Mouse (Mus musculus) forebrain, embryonic 11.5 days (tissue): Measurements from ENCODE around the gene Rgs6. TPM values are rescaled to one million over a fixed set of nuclear protein-coding genes. Genes with fewer than 3 reads are reported as not detected.
A peak's percentile ranks its signal among the peaks of the same experiment; 100 is the strongest.

Source experiments
- ATAC-seq: fragments of 200-750 bp; cut with Nextera tagmentation; replicated peaks from 2 replicates; pipeline ENCODE4 v1.8.0; 2017; ENCODE audit warnings: moderate TSS enrichment; ENCODE audit not compliant: low FRiP score
- DNase-seq: peaks from one replicate; pipeline ENCODE4 v3.0.0-alpha.2; 2017; ENCODE audit warnings: low spot score
- H3K27ac ChIP-seq: fragments of 300-500 bp; sonication (generic); 2 replicates; pipeline ENCODE4 v1.5.1; 2014; ENCODE audit warnings: low read depth, low read length
- H3K27me3 ChIP-seq: fragments of 300-500 bp; sonication (generic); 2 replicates; pipeline ENCODE4 v1.6.1; 2014; ENCODE audit warnings: mild to moderate bottlenecking, low read length, mixed read lengths; ENCODE audit not compliant: control insufficient read depth, insufficient read depth
- H3K36me3 ChIP-seq: fragments of 300-500 bp; sonication (generic); 2 replicates; pipeline ENCODE4 v1.6.1; 2014; ENCODE audit warnings: mild to moderate bottlenecking, low read length, moderate library complexity, mixed read lengths; ENCODE audit not compliant: control insufficient read depth, insufficient read depth
- H3K4me1 ChIP-seq: fragments of 300-500 bp; sonication (generic); replicated peaks from 2 replicates; pipeline ENCODE4 v1.6.1; 2014; ENCODE audit warnings: low read length, mixed read lengths; ENCODE audit not compliant: control insufficient read depth, insufficient read depth
- H3K4me2 ChIP-seq: fragments of 300-500 bp; sonication (generic); 2 replicates; pipeline ENCODE4 v1.6.1; 2014; ENCODE audit warnings: low read depth, mild to moderate bottlenecking, low read length, moderate library complexity, mixed read lengths; ENCODE audit not compliant: severe bottlenecking
- H3K4me3 ChIP-seq: fragments of 300-500 bp; sonication (generic); 2 replicates; pipeline ENCODE4 v1.5.1; 2014; ENCODE audit warnings: low read depth, low read length
- H3K9ac ChIP-seq: fragments of 300-500 bp; sonication (generic); 2 replicates; pipeline ENCODE4 v1.6.1; 2014; ENCODE audit warnings: low read length
- H3K9me3 ChIP-seq: fragments of 300-500 bp; sonication (generic); 2 replicates; pipeline ENCODE4 v1.6.1; 2016; ENCODE audit warnings: low read length, mixed read lengths; ENCODE audit not compliant: control insufficient read depth
- WGBS: fragments of 180-500 bp; shearing (Covaris S2); extraction: QIAGEN DNeasy Blood & Tissue Kit; methylation state at CpG from one replicate; pipeline ENCODE4 v1.1.7; 2014; 5-methylcytosine and 5-hydroxymethylcytosine counted together
- polyA plus RNA-seq: library from polyadenylated mRNA; unstranded; fragments of >200 nt; fragmentation: Nextera tagmentation; extraction: Ambion mirVana; gene quantifications from 2 replicates; pipeline ENCODE4 v1.2.1, GENCODE M21; 2014

Gene Rgs6
- polyA plus RNA-seq, 1 experiment from 2014 or later = 0.72 TPM

GRCm38 (mm10) chr12:83047710-83048109, 459.6 kb downstream of the Rgs6 start:
- Histone ChIP-seq H3K9ac (no peak overlapping the region), H3K9me3 (no peaks in the 10 kb centered on the region), H3K36me3 (no peaks in the 10 kb centered on the region), H3K27ac (no peak overlapping the region), H3K4me3 (no peak overlapping the region), H3K4me2 (no peak overlapping the region), H3K4me1 (peaks cover 12% of the 10 kb centered on the region), H3K27me3 (no peaks in the 10 kb centered on the region)
- 42% methylated on average over 7 of the region's 7 CpGs for WGBS
- DNase-seq (no peak), ATAC-seq (no peak)

GRCm38 (mm10) chr12:83050514-83050913, 462.4 kb downstream of the Rgs6 start:
- Histone ChIP-seq H3K36me3 (no peaks in the 10 kb centered on the region), H3K9ac (no peak overlapping the region), H3K9me3 (no peaks in the 10 kb centered on the region; the same call in 1 of the 2 replicates), H3K4me3 (no peak overlapping the region), H3K4me2 (no peak overlapping the region), H3K4me1 (no peaks in the 10 kb centered on the region; the same call in 1 of the 2 replicates), H3K27me3 (no peaks in the 10 kb centered on the region), H3K27ac (no peak overlapping the region)
- no peak for ATAC-seq
- DNase-seq = no peak
- WGBS = 86% methylated on average over 8 of the region's 8 CpGs

- no peaks in the 10 kb centered on the region; the same call in 1 of the 2 replicates for H3K9me3 ChIP-seq
- H3K4me1 ChIP-seq = no peaks in the 10 kb centered on the region; the same call in 1 of the 2 replicates
- no peak overlapping the region for H3K4me2 ChIP-seq
- no peak overlapping the region for H3K9ac ChIP-seq
- no peak overlapping the region for H3K27ac ChIP-seq
- no peak overlapping the region for H3K4me3 ChIP-seq
- H3K36me3 ChIP-seq = no peaks in the 10 kb centered on the region
- DNase-seq = no peak
- H3K27me3 ChIP-seq = no peaks in the 10 kb centered on the region
- ATAC-seq = no peak
- WGBS = 85% methylated on average over 4 of the region's 4 CpGs
Observed at GRCm38 (mm10) chr12:83052391-83052790, 464.3 kb downstream of the Rgs6 start.

- 88% methylated on average over 5 of the region's 5 CpGs for WGBS
- DNase-seq = no peak
- no peak overlapping the region for H3K27ac ChIP-seq
- H3K4me2 ChIP-seq = no peak overlapping the region
- H3K9ac ChIP-seq = no peak overlapping the region
- no peaks in the 10 kb centered on the region for H3K27me3 ChIP-seq
- H3K9me3 ChIP-seq = no peaks in the 10 kb centered on the region; the same call in 1 of the 2 replicates
- no peak for ATAC-seq
- H3K4me3 ChIP-seq = no peak overlapping the region
- no peaks in the 10 kb centered on the region for H3K36me3 ChIP-seq
- H3K4me1 ChIP-seq = no peaks in the 10 kb centered on the region
Observed at GRCm38 (mm10) chr12:83055690-83056089, 467.6 kb downstream of the Rgs6 start.

GRCm38 (mm10) chr12:83066426-83066825, 478.3 kb downstream of the Rgs6 start:
- H3K9me3 ChIP-seq = no peaks in the 10 kb centered on the region
- WGBS = 85% methylated on average over 6 of the region's 6 CpGs
- no peaks in the 10 kb centered on the region for H3K27me3 ChIP-seq
- no peak overlapping the region for H3K9ac ChIP-seq
- no peak overlapping the region for H3K27ac ChIP-seq
- no peak overlapping the region for H3K4me2 ChIP-seq
- ATAC-seq (no peak), DNase-seq (no peak)
- H3K4me1 ChIP-seq = 0 out of 2 replicates have a peak, but pooled peaks cover 1% of the 10 kb centered on the region
- H3K4me3 ChIP-seq = no peak overlapping the region
- H3K36me3 ChIP-seq = no peaks in the 10 kb centered on the region

- Histone ChIP-seq H3K9ac (no peak overlapping the region), H3K4me3 (no peak overlapping the region), H3K36me3 (no peaks in the 10 kb centered on the region), H3K27ac (no peak overlapping the region), H3K4me1 (peaks cover 5% of the 10 kb centered on the region), H3K9me3 (no peaks in the 10 kb centered on the region), H3K27me3 (no peaks in the 10 kb centered on the region), H3K4me2 (no peak overlapping the region)
- ATAC-seq = no peak
- no peak for DNase-seq
- 82% methylated on average over 5 of the region's 5 CpGs for WGBS
Observed at GRCm38 (mm10) chr12:83070848-83071247, 482.8 kb downstream of the Rgs6 start.

- H3K4me1 ChIP-seq = peaks cover 3% of the 10 kb centered on the region
- H3K9me3 ChIP-seq = no peaks in the 10 kb centered on the region
- WGBS = 52% methylated on average over 3 of the region's 3 CpGs
Observed at GRCm38 (mm10) chr12:83072181-83072887, 484.2 kb downstream of the Rgs6 start.

GRCm38 (mm10) chr12:83072951-83073878, 485.1 kb downstream of the Rgs6 start:
- Histone ChIP-seq H3K9me3 (no peaks in the 10 kb centered on the region), H3K4me1 (peaks cover 3% of the 10 kb centered on the region), H3K4me3 (no peak overlapping the region), H3K4me2 (no peak overlapping the region), H3K36me3 (no peaks in the 10 kb centered on the region), H3K9ac (no peak overlapping the region), H3K27ac (peak overlapping the region; percentile 46; the same call in 1 of the 2 replicates), H3K27me3 (no peaks in the 10 kb centered on the region)
- peak; percentile 67 for ATAC-seq
- 41% methylated on average over 13 of the region's 13 CpGs for WGBS
- peak; percentile 72 for DNase-seq

More at GRCm38 (mm10) chr12:83072181-83072887, 484.2 kb downstream of the Rgs6 start:
- no peak overlapping the region for H3K4me2 ChIP-seq
- no peak overlapping the region for H3K4me3 ChIP-seq
- no peak overlapping the region for H3K9ac ChIP-seq
- DNase-seq = no peak
- ATAC-seq = no peak
- H3K36me3 ChIP-seq = no peaks in the 10 kb centered on the region
- H3K27ac ChIP-seq = peak overlapping the region; percentile 41; the same call in 1 of the 2 replicates
- H3K27me3 ChIP-seq = no peaks in the 10 kb centered on the region
